Mouse (Mus musculus): Measurements from ENCODE around the gene Kmt2e. TPM values are rescaled to one million over a fixed set of nuclear protein-coding genes. Genes with fewer than 3 reads are reported as not detected.

The Kmt2e gene
- total and polyA plus RNA-seq, 3 experiments = 7.2 to 29.7 (median 21.3) TPM

GRCm38 (mm10) chr5:23414490-23415126, 19.6 kb upstream of the Kmt2e start:
- dilution Hi-C loops (cut with MboI; ENCODE audit: extremely low pct_ligation_motif_present, extremely low pct_unique_long_range_greater_than_20kb, low sequenced_read_pairs) = no loop called here
- Histone ChIP-seq H3K4me3 (replicated peaks in 1 of 3; ENCODE audit: low read depth in 2 of 3, low read length in 2 of 3, poor library complexity in 1 of 3) (no peak overlapping the region), H3K27ac (ENCODE audit: insufficient read depth, low read depth) (peak overlapping the region; percentile 89), H3K27me3 (replicated peaks) (no peaks in the 10 kb centered on the region), H3K9me3 (replicated peaks; ENCODE audit: low read length) (no peaks in the 10 kb centered on the region), H3K36me3 (replicated peaks in 1 of 2; ENCODE audit: control insufficient read depth in 1 of 2, insufficient read depth in 1 of 2, low read length in 1 of 2) (peaks cover 4 to 15% of the 10 kb centered on the region in 2 experiments), H3K4me2 (ENCODE audit: insufficient read depth, low read depth, poor library complexity, severe bottlenecking) (peak overlapping the region; percentile 6), H3K79me2 (replicated peaks; ENCODE audit: control insufficient read depth, extremely low read depth, insufficient read depth, poor library complexity, severe bottlenecking) (peaks cover 83% of the 10 kb centered on the region), H3K9ac (ENCODE audit: insufficient read depth, low read depth) (peak overlapping the region; percentile 64), H3K4me1 (ENCODE audit: control insufficient read depth in 1 of 2, insufficient read depth in 2 of 2) (peaks cover 28 to 73% of the 10 kb centered on the region in 2 experiments)
- in situ Hi-C loops (cut with MboI; ENCODE audit: low pct_ligation_motif_present, low pct_unique_long_range_greater_than_20kb, low sequenced_read_pairs) = loop anchor here (5.0 to 25.0 kb wide), 2 partner anchors 38 to 648 kb away; no protein-coding TSS in a partner anchor
- no peak for DNase-seq (ENCODE audit: extremely low read depth)
- TF ChIP-seq EP300 (IDR thresholded peaks at IDR 0.05; ENCODE audit: low read length) (no peak), SIN3A (IDR thresholded peaks at IDR 0.05; ENCODE audit: low read length) (no peak), POLR2AphosphoS2 (IDR thresholded peaks at IDR 0.05; ENCODE audit: low read depth, low read length) (no peak), MAX (IDR thresholded peaks at IDR 0.05; ENCODE audit: low read length) (peak; percentile 50; the same call in 1 of the 2 replicates), ZNF384 (IDR thresholded peaks at IDR 0.05; ENCODE audit: low read depth, low read length) (peak; percentile 28; the same call in 1 of the 2 replicates), ELF1 (IDR thresholded peaks at IDR 0.05; ENCODE audit: low read depth, low read length) (no peak), BHLHE40 (IDR thresholded peaks at IDR 0.05; ENCODE audit: low read depth, low read length) (no peak), IRF4 (IDR thresholded peaks at IDR 0.05; ENCODE audit: low read depth, low read length) (no peak), USF2 (conservative IDR thresholded peaks at IDR 0.05; ENCODE audit: low read depth, low read length) (no peak), RCOR1 (conservative IDR thresholded peaks at IDR 0.05; ENCODE audit: low read depth, low read length) (0 out of 2 replicates have a peak, but pooled peaks have one; percentile 1), ZC3H11A (IDR thresholded peaks at IDR 0.05; ENCODE audit: low read depth, low read length) (no peak), UBTF (IDR thresholded peaks at IDR 0.05; ENCODE audit: low read depth, low read length) (0 out of 2 replicates have a peak, but pooled peaks have one; percentile 22), ETS1 (conservative IDR thresholded peaks at IDR 0.05; ENCODE audit: low read depth, low read length) (0 out of 2 replicates have a peak, but pooled peaks have one; percentile 2), JUN (IDR thresholded peaks at IDR 0.05; ENCODE audit: insufficient read depth, low read depth, low read length) (no peak)

- H3K79me2 ChIP-seq (replicated peaks; ENCODE audit: control insufficient read depth, extremely low read depth, insufficient read depth, poor library complexity, severe bottlenecking) = peaks cover 89% of the 10 kb centered on the region
- peak overlapping the region; percentile 68 for H3K9ac ChIP-seq (ENCODE audit: insufficient read depth, low read depth)
- H3K27ac ChIP-seq (ENCODE audit: insufficient read depth, low read depth) = peak overlapping the region; percentile 86
- in situ Hi-C loops (cut with MboI; ENCODE audit: low pct_ligation_motif_present, low pct_unique_long_range_greater_than_20kb, low sequenced_read_pairs) (loop anchor here (5.0 to 25.0 kb wide), 2 partner anchors 37 to 647 kb away; no protein-coding TSS in a partner anchor), dilution Hi-C loops (cut with MboI; ENCODE audit: extremely low pct_ligation_motif_present, extremely low pct_unique_long_range_greater_than_20kb, low sequenced_read_pairs) (no loop called here)
- peak; percentile 68 for DNase-seq (ENCODE audit: extremely low read depth)
- H3K4me3 ChIP-seq (replicated peaks in 1 of 3; ENCODE audit: low read depth in 2 of 3, low read length in 2 of 3, poor library complexity in 1 of 3) = peak overlapping the region; percentile 14 to 39 (median 27)
- peak overlapping the region; percentile 72 for H3K4me2 ChIP-seq (ENCODE audit: insufficient read depth, low read depth, poor library complexity, severe bottlenecking)
- H3K27me3 ChIP-seq (replicated peaks) = no peaks in the 10 kb centered on the region
- peaks cover 20 to 73% of the 10 kb centered on the region in 2 experiments for H3K4me1 ChIP-seq (ENCODE audit: control insufficient read depth in 1 of 2, insufficient read depth in 2 of 2)
- peaks cover 2 to 12% of the 10 kb centered on the region in 2 experiments for H3K36me3 ChIP-seq (replicated peaks in 1 of 2; ENCODE audit: control insufficient read depth in 1 of 2, insufficient read depth in 1 of 2, low read length in 1 of 2)
- H3K9me3 ChIP-seq (replicated peaks; ENCODE audit: low read length) = no peaks in the 10 kb centered on the region
- TF ChIP-seq TBP (conservative IDR thresholded peaks at IDR 0.05; ENCODE audit: low read depth, low read length) (no peak), RAD21 (IDR thresholded peaks at IDR 0.05; ENCODE audit: low read depth, low read length) (peak; percentile 77), E2F4 (IDR thresholded peaks at IDR 0.05; ENCODE audit: insufficient replicate concordance, low read depth, low read length) (no peak), USF2 (conservative IDR thresholded peaks at IDR 0.05; ENCODE audit: low read depth, low read length) (no peak), BHLHE40 (IDR thresholded peaks at IDR 0.05; ENCODE audit: low read depth, low read length) (no peak), IRF4 (IDR thresholded peaks at IDR 0.05; ENCODE audit: low read depth, low read length) (no peak; the same call in 1 of the 2 replicates), UBTF (IDR thresholded peaks at IDR 0.05; ENCODE audit: low read depth, low read length) (no peak), POLR2AphosphoS2 (IDR thresholded peaks at IDR 0.05; ENCODE audit: low read depth, low read length) (no peak), NELFE (IDR thresholded peaks at IDR 0.05; ENCODE audit: low read depth, low read length) (no peak), SIN3A (IDR thresholded peaks at IDR 0.05; ENCODE audit: low read length) (no peak), PAX5 (IDR thresholded peaks at IDR 0.05; ENCODE audit: low read length) (no peak), SMC3 (IDR thresholded peaks at IDR 0.05; ENCODE audit: low read depth, low read length) (peak; percentile 77), ETS1 (conservative IDR thresholded peaks at IDR 0.05; ENCODE audit: low read depth, low read length) (no peak), ELF1 (IDR thresholded peaks at IDR 0.05; ENCODE audit: low read depth, low read length) (no peak), JUND (conservative IDR thresholded peaks at IDR 0.05; ENCODE audit: low read depth, low read length) (no peak; the same call in 1 of the 2 replicates), MEF2A (IDR thresholded peaks at IDR 0.05; ENCODE audit: borderline replicate concordance, low read depth, low read length) (peak; percentile 37; the same call in 1 of the 2 replicates), MXI1 (IDR thresholded peaks at IDR 0.05; ENCODE audit: low read depth, low read length) (peak; percentile 26; the same call in 1 of the 2 replicates), MYC (IDR thresholded peaks at IDR 0.05; ENCODE audit: low read depth, low read length) (no peak), ZMIZ1 (IDR thresholded peaks at IDR 0.05; ENCODE audit: low read depth, low read length) (no peak), JUN (IDR thresholded peaks at IDR 0.05; ENCODE audit: insufficient read depth, low read depth, low read length) (0 out of 2 replicates have a peak, but pooled peaks have one; percentile 1), KAT2A (IDR thresholded peaks at IDR 0.05; ENCODE audit: insufficient replicate concordance, low read length) (no peak), USF1 (IDR thresholded peaks at IDR 0.05; ENCODE audit: low read depth, low read length) (no peak)
These were observed 18.5 kb upstream of the Kmt2e start for GRCm38 (mm10) chr5:23415571-23416285.

All from CH12.LX (cell line).